Mouse (Mus musculus): ENCODE results near the gene Acp5. TPM values are rescaled to one million over a fixed set of nuclear protein-coding genes. Genes with fewer than 3 reads are reported as not detected.

Acp5 gene
- polyA plus RNA-seq (2016; fragmentation: Nextera tagmentation; extraction: Ambion mirVana), result 19.2 and 26.1 TPM in 2 replicates

DNA sequence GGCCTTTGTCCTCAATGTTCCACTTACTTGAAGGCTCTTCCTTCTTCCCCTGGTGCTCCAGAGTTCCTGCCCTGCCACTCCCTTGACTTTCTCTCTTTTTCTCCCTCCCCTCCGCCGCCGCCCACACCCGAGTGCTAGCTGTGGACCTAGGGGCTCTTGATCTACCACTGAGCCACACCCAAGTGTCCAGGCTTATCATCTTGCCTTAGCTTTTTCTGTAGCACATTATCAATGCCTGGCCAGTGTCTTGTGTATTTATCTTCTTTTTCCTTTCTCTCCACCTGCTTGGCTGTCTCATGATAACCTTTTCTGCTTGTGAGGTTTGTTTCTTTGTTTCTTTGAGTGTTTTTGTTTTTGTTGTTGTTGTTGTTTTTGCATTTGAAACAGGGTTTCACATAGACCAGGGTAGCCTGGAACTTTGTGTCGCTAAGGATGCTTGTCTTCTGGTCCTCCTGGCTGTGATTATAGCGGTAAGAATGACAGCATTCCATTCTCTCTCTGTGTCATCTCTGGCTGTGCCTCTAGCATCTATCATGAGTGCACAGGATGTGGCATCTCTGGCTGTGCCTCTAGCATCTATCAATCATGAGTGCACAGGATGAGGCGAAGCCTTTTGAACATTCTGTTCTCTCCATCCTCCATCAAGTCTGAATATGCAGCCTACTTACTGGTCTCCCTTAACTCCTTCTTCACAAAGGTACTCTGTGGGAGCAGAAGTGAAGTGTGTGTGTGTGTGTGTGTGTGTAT, at the start of gene Acp5:
Acp5 (minus strand) TSS at position 68 of the 747 bp plus-strand sequence.
- H3K4me1 ChIP-seq, result peaks cover 28% of the 10 kb centered on the region
- DNase-seq (ENCODE audit: extremely low spot score, low spot score), result no peak
- H3K27me3 ChIP-seq (ENCODE audit: poor library complexity, severe bottlenecking), result peaks cover 57% of the 10 kb centered on the region
- H3K9me3 ChIP-seq, result no peaks in the 10 kb centered on the region
- H3K36me3 ChIP-seq (replicated peaks), result no peaks in the 10 kb centered on the region
- WGBS, result 80% methylated on average over 7 of the region's 7 CpGs
- H3K4me3 ChIP-seq, result peak within 1 kb of the TSS; percentile 23
- H3K27ac ChIP-seq, result peak within 1 kb of the TSS; percentile 56

DNA sequence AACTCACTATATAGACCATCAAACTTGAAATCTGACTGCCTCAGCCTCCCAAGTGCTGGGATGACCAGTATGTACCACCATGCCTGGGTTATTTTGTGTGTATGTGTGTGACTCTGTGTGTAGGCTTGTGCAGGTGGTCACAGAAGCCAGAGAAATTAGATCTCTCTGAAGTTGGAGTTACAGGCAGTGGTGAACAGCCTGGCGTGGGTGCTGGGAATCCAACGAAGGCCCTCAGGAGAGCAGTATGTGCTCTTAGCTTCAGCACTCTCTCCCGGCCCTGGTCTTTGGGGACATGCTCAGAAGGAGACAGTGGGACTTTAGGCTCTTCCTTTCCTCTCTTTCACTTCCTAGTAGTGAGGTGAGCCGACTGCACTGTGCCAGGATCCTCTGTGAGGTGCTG, 36.8 kb upstream of the Acp5 start:
- H3K4me3 ChIP-seq, result no peak overlapping the region
- 91% methylated on average over 4 of the region's 4 CpGs for WGBS
- H3K27ac ChIP-seq, result no peak overlapping the region
- no peak for DNase-seq (ENCODE audit: extremely low spot score, low spot score)
- no peaks in the 10 kb centered on the region for H3K36me3 ChIP-seq (replicated peaks)
- no peaks in the 10 kb centered on the region for H3K27me3 ChIP-seq (ENCODE audit: poor library complexity, severe bottlenecking)
- peaks cover 16% of the 10 kb centered on the region for H3K9me3 ChIP-seq
- 0 out of 2 replicates have a peak, but pooled peaks cover 3% of the 10 kb centered on the region for H3K4me1 ChIP-seq

DNA sequence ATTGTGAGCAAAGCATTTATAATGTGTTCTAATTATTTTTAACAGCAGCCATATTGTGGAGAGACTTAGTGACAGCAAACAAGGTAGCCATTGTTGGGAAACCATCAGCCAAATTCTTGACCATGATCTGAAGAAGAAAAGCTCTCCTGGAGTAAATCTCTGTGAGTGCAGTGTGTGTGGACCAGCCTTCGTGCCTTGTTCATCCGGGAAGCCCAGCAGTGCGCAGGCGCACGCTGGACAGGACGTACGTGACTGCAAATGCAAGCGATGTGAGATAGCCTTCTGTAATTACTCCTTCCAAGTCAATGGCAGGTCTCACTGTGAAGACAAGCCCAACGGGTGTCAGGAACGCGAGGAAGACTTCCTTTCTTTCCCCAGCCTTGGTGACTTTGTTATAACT, 33.8 kb upstream of the Acp5 start:
- peaks cover 15% of the 10 kb centered on the region for H3K4me1 ChIP-seq
- H3K27me3 ChIP-seq (ENCODE audit: poor library complexity, severe bottlenecking), result peaks cover 13% of the 10 kb centered on the region
- H3K9me3 ChIP-seq, result peaks cover 10% of the 10 kb centered on the region; the same call in 1 of the 2 replicates
- no peaks in the 10 kb centered on the region for H3K36me3 ChIP-seq (replicated peaks)
- WGBS, result 94% methylated on average over 11 of the region's 11 CpGs
- no peak overlapping the region for H3K27ac ChIP-seq
- no peak overlapping the region for H3K4me3 ChIP-seq
- DNase-seq (ENCODE audit: extremely low spot score, low spot score), result no peak

DNA sequence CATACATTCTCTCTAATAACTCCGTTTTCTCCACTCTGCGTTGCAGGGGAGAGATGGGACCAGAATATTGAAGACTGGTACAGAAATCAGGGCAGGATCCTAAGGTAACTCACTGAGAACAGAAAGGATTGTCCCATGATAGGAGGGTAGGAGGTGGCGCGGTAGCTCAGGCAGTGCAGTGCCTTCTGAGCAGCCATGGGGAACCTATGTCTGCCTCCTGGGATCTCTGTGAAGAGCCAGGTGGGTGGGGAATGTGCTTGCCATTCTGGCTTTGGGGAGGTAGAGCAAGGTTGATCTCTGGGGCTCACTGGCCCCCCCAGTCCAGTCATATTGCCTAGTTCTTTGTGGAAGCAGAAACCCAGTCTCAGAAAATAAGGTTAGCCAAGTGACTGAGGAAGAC, 32.2 kb upstream of the Acp5 start:
- Histone ChIP-seq H3K4me3 (no peak overlapping the region), H3K27ac (no peak overlapping the region), H3K9me3 (peaks cover 10% of the 10 kb centered on the region; the same call in 1 of the 2 replicates), H3K27me3 (ENCODE audit: poor library complexity, severe bottlenecking) (peaks cover 28% of the 10 kb centered on the region), H3K36me3 (replicated peaks) (no peaks in the 10 kb centered on the region), H3K4me1 (peaks cover 15% of the 10 kb centered on the region)
- WGBS, result 93% methylated on average over 4 of the region's 4 CpGs
- no peak for DNase-seq (ENCODE audit: extremely low spot score, low spot score)

DNA sequence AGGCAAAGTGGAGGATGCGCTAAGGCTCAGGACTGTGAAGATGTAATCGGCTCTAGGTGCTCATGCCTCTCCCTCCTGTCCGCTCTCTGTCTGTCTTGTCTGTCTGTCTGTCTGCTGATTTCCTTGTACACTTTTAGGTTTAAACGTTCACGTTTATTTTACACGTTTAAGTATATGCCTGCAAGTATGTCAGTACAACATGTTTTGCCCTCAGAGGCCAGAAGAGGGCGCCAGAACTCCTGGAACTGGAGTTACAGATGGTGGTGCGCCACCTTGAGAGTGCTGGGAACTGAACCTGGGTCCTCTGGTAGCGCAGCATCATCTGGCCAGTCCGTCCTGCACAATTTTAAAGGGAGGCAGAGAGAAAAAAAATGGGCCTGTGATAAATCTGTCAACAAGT, 31.2 kb upstream of the Acp5 start:
- 89% methylated on average over 10 of the region's 10 CpGs for WGBS
- no peaks in the 10 kb centered on the region for H3K36me3 ChIP-seq (replicated peaks)
- H3K4me3 ChIP-seq, result no peak overlapping the region
- peaks cover 34% of the 10 kb centered on the region for H3K27me3 ChIP-seq (ENCODE audit: poor library complexity, severe bottlenecking)
- no peak overlapping the region for H3K27ac ChIP-seq
- H3K9me3 ChIP-seq, result peaks cover 10% of the 10 kb centered on the region; the same call in 1 of the 2 replicates
- DNase-seq (ENCODE audit: extremely low spot score, low spot score), result no peak
- peaks cover 15% of the 10 kb centered on the region for H3K4me1 ChIP-seq

DNA sequence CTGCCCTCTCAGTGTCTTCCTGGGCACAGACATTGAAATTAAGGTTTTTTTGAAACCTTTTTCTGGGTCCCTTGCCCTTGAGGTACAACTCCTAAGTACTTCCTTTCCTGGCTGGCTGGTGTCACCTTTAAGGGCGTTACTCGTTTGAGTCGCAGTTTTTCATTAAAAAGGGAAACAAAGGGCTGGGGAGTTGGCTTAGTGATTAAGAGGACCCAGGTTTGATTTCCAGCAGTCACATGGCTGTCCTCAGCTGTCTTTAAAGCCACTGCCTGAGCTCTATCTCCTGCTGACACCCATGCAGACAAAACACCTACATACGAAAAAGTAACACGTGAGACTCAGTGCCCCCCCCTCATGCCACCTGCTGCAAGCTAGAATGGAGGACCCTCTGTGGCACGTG, 30.5 kb upstream of the Acp5 start:
- H3K27me3 ChIP-seq (ENCODE audit: poor library complexity, severe bottlenecking), result peaks cover 34% of the 10 kb centered on the region
- WGBS, result 50% methylated on average over 6 of the region's 6 CpGs
- no peak overlapping the region for H3K27ac ChIP-seq
- no peak overlapping the region for H3K4me3 ChIP-seq
- no peaks in the 10 kb centered on the region for H3K36me3 ChIP-seq (replicated peaks)
- no peak for DNase-seq (ENCODE audit: extremely low spot score, low spot score)
- H3K9me3 ChIP-seq, result peaks cover 10% of the 10 kb centered on the region; the same call in 1 of the 2 replicates
- peaks cover 14% of the 10 kb centered on the region for H3K4me1 ChIP-seq

DNA sequence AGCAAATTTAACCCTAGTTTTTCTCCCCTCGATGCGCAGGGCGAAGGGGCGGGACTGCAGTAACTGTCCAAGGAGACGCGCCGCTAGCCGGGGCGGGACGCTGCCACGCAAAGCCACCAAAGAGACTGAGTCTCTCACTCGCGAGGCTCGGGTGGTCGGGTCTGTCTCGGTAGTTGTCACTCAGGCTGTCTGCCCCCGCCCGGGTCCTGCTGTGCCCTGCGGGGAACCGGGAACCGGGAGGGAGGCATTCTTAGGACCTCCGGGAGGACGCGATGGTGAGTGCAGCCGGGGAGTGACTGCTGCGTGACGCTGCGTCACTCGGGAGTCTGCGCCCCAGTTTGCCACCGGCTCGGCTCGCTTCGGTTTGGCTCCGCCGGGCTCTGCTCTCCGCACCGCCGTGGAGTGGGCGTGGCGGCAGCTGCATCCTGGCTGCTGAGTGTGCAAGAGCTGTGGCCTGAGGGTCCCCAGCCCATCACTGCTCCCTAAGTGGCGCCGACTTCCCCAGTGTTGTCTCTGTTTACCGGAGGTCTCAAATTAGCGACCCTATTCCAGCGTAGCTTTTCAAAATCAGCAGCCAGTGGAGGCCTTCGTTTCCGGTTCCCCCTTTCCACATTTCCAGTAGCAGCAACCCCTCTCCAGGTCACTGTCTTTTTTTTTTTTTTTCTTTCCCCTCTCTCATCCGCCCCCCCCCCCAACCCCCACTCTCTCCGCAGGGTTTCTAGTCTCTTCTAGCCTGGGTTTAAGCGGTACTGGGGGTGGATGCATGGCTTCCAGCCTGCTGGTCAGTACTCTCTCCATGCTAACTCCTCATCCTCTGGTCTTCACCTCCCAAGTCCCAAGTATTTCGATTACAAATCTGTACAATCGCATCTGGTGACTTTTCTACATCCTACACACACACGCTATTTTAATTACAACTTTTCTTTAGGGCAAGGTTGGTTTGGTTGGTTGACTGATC, 29.5 kb upstream of the Acp5 start:
- Histone ChIP-seq H3K27me3 (ENCODE audit: poor library complexity, severe bottlenecking) (peaks cover 34% of the 10 kb centered on the region), H3K4me3 (peak overlapping the region; percentile 62), H3K36me3 (replicated peaks) (no peaks in the 10 kb centered on the region), H3K4me1 (peaks cover 12% of the 10 kb centered on the region), H3K27ac (peak overlapping the region; percentile 68), H3K9me3 (peaks cover 10% of the 10 kb centered on the region; the same call in 1 of the 2 replicates)
- DNase-seq (ENCODE audit: extremely low spot score, low spot score), result peak; percentile 63
- WGBS, result 1% methylated on average over 53 of the region's 54 CpGs

DNA sequence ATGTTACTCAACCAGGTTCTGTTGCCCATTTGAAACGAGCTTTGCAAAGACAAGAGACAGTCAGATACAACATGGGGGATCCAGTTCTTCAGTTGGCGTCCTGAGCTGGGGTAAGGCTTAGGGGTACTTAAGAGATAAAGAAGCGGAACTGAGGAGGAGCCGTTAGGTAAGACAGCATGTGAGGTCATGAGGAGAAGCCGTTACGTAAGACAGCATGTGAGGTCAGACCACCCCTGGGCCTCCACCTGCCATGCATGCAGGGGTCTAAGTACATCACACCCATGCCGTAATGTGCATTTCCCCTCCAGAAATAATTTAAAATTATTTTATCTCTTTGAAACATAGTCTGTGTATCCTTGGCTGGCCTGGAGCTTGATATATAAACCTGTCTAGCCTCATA, 27.4 kb upstream of the Acp5 start:
- no peak overlapping the region for H3K4me3 ChIP-seq
- 87% methylated on average over 7 of the region's 7 CpGs for WGBS
- H3K27ac ChIP-seq, result no peak overlapping the region
- DNase-seq (ENCODE audit: extremely low spot score, low spot score), result no peak
- H3K27me3 ChIP-seq (ENCODE audit: poor library complexity, severe bottlenecking), result peaks cover 39% of the 10 kb centered on the region
- peaks cover 10% of the 10 kb centered on the region; the same call in 1 of the 2 replicates for H3K9me3 ChIP-seq
- H3K4me1 ChIP-seq, result peaks cover 14% of the 10 kb centered on the region
- H3K36me3 ChIP-seq (replicated peaks), result peaks cover 10% of the 10 kb centered on the region

DNA sequence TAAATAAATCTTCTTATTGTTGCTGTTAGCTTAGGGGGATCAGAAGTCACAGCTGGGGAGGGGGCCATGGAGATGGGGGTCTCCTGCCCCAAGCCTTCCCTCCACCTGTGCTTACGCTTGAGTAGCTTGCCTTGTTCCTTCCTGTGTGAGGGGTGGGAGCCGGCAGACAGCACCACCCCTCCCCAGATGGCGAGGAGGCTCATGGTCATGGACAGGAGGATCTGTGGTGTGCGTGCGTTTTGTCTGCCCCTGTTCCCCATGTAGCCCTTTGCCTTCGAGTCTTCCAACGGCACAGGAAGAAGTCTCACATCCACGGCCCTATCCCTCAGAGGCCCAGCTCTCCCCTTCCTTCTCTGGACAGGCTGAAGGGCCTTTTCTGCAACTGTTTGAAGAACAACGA, 26.8 kb upstream of the Acp5 start:
- DNase-seq (ENCODE audit: extremely low spot score, low spot score), result no peak
- Histone ChIP-seq H3K36me3 (replicated peaks) (peaks cover 11% of the 10 kb centered on the region), H3K9me3 (peaks cover 9% of the 10 kb centered on the region; the same call in 1 of the 2 replicates), H3K27me3 (ENCODE audit: poor library complexity, severe bottlenecking) (peaks cover 45% of the 10 kb centered on the region), H3K27ac (no peak overlapping the region), H3K4me3 (no peak overlapping the region), H3K4me1 (peaks cover 20% of the 10 kb centered on the region)
- 82% methylated on average over 9 of the region's 9 CpGs for WGBS

DNA sequence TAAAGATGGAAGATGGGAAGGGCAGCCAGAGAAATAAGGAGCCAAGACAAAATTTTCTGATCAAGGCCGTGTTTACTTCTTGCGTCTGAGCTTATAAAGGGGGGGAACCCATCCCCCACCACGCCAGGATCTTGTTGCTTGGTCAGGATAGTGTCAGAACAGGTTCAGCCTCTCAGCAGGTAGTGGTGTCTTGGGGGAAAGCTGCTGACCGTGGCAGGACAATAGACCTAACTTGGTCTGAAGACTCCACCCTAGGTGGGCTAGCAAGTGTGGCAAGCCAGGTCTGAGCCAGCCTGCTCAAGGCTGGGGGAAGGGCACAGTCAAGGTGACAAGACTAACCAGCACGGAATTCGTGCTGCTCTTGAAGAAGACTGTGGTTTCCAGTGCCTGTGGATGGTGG, 25.8 kb upstream of the Acp5 start:
- H3K9me3 ChIP-seq, result no peaks in the 10 kb centered on the region
- H3K4me1 ChIP-seq, result peaks cover 26% of the 10 kb centered on the region
- H3K27me3 ChIP-seq (ENCODE audit: poor library complexity, severe bottlenecking), result peaks cover 45% of the 10 kb centered on the region
- H3K36me3 ChIP-seq (replicated peaks), result peaks cover 11% of the 10 kb centered on the region
- H3K4me3 ChIP-seq, result no peak overlapping the region
- DNase-seq (ENCODE audit: extremely low spot score, low spot score), result no peak
- 42% methylated on average over 6 of the region's 6 CpGs for WGBS
- no peak overlapping the region for H3K27ac ChIP-seq

DNA sequence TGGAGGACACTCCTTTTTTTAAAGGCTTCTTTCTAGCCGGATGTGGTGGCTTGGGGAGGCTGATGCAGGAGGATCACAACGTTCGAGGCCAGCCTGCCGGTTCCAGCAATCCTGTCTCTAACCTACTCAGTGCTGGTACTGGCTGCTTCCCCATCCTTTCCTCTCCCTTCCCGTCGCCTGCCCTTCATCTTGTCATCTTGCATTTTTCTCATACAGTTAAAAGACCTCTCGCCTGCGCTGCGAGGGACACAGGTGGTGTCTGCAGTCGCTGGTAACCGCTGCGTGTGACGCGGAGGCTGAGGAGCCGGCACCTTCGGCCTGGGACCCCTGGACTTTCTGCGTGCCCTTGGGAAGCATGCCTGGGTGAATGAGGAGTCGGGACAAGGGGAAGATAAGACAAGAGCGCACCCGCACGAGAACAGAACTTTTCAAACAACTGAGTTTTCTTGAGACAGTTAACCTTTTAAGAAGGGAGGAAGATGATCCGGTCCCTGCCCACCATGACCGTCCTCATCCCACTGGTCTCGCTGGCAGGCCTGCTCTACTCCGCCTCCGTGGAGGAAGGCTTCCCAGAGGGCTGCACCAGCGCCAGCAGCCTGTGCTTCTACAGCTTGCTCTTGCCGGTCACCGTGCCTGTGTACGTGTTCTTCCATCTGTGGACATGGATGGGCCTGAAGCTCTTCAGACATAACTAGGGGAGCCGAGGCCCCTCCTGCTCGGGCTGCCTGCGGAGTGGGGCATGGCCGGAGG, 22.2 kb upstream of the Acp5 start:
- 72% methylated on average over 34 of the region's 34 CpGs for WGBS
- Histone ChIP-seq H3K27me3 (ENCODE audit: poor library complexity, severe bottlenecking) (peaks cover 18% of the 10 kb centered on the region), H3K4me3 (peak overlapping the region; percentile 76), H3K4me1 (peaks cover 22% of the 10 kb centered on the region), H3K9me3 (no peaks in the 10 kb centered on the region), H3K27ac (peak overlapping the region; percentile 92), H3K36me3 (replicated peaks) (peaks cover 11% of the 10 kb centered on the region)
- no peak for DNase-seq (ENCODE audit: extremely low spot score, low spot score)
